Mouse (Mus musculus) cerebral cortex, adult 2 months (tissue): ENCODE results near the gene Polr2l.

Source experiments
- WGBS: fragments of 180-500 bp; shearing (Covaris S2); methylation state at CpG from one replicate; pipeline ENCODE4 v1.1.7; 2018; 5-methylcytosine and 5-hydroxymethylcytosine counted together

Gene Polr2l

GRCm38 (mm10) chr7:141467230-141468030 lies 7.5 kb downstream of the Polr2l start, which contains the start of gene Cd151:
Gene Cd151, plus strand, starts transcription at chr7:141467392.
- WGBS: 3% methylated on average over 52 of the region's 52 CpGs

- 70% methylated on average over 10 of the region's 10 CpGs for WGBS
Observed at GRCm38 (mm10) chr7:141466607-141467148, 8.3 kb downstream of the Polr2l start.

- WGBS: 79% methylated on average over 7 of the region's 7 CpGs
Observed at GRCm38 (mm10) chr7:141466045-141466394, 8.9 kb downstream of the Polr2l start.

GRCm38 (mm10) chr7:141465388-141466044 lies 9.4 kb downstream of the Polr2l start:
- WGBS: 57% methylated on average over 10 of the region's 10 CpGs

GRCm38 (mm10) chr7:141464603-141465201 lies 10.2 kb downstream of the Polr2l start:
- 30% methylated on average over 38 of the region's 38 CpGs for WGBS

- 52% methylated on average over 12 of the region's 12 CpGs for WGBS
Observed at GRCm38 (mm10) chr7:141463824-141464602, 10.9 kb downstream of the Polr2l start.

- 41% methylated on average over 5 of the region's 5 CpGs for WGBS
Observed at GRCm38 (mm10) chr7:141462333-141462821, 12.6 kb downstream of the Polr2l start.

- WGBS: 4% methylated on average over 59 of the region's 59 CpGs
Observed at GRCm38 (mm10) chr7:141461521-141462332, 13.2 kb downstream of the Polr2l start.

- 67% methylated on average over 15 of the region's 15 CpGs for WGBS
Observed at GRCm38 (mm10) chr7:141460391-141461113, 14.4 kb downstream of the Polr2l start, which contains the start of gene Cracr2b. Gene Cracr2b, plus strand, starts transcription at chr7:141461094.

- WGBS: 75% methylated on average over 5 of the region's 5 CpGs
Observed at GRCm38 (mm10) chr7:141460001-141460390, 14.9 kb downstream of the Polr2l start.

- 90% methylated on average over 17 of the region's 17 CpGs for WGBS
Observed at GRCm38 (mm10) chr7:141459301-141459711, 15.6 kb downstream of the Polr2l start.

- WGBS: 90% methylated on average over 11 of the region's 11 CpGs
Observed at GRCm38 (mm10) chr7:141458661-141459060, 16.3 kb downstream of the Polr2l start.

GRCm38 (mm10) chr7:141457986-141458660 lies 16.8 kb downstream of the Polr2l start:
- WGBS: 85% methylated on average over 15 of the region's 15 CpGs

- WGBS: 92% methylated on average over 14 of the region's 14 CpGs
Observed at GRCm38 (mm10) chr7:141457236-141457635, 17.7 kb downstream of the Polr2l start.

- 79% methylated on average over 6 of the region's 6 CpGs for WGBS
Observed at GRCm38 (mm10) chr7:141456739-141457138, 18.2 kb downstream of the Polr2l start.

- WGBS: 3% methylated on average over 23 of the region's 23 CpGs
Observed at GRCm38 (mm10) chr7:141455610-141456314, 19.2 kb downstream of the Polr2l start.

GRCm38 (mm10) chr7:141454967-141455551 lies 19.9 kb downstream of the Polr2l start, which contains the start of gene Pnpla2:
Gene Pnpla2, plus strand, starts transcription at chr7:141455198.
- WGBS: under 1% methylated on average over 45 of the region's 45 CpGs

- 72% methylated on average over 2 of the region's 2 CpGs for WGBS
Observed at GRCm38 (mm10) chr7:141453636-141454035, 21.3 kb downstream of the Polr2l start.
